Mouse (Mus musculus): ENCODE measurements around the gene Lmo7. TPM values are rescaled to one million over a fixed set of nuclear protein-coding genes. Genes with fewer than 3 reads are reported as not detected.

Lmo7 gene
- polyA plus RNA-seq, 2 experiments: 2.2 to 2.4 TPM

- 63% methylated on average over 7 of the region's 7 CpGs for WGBS (ENCODE audit: insufficient replicate concordance)
- ATAC-seq (ENCODE audit: insufficient read depth): no peak
- no peak for TF ChIP-seq CTCF (IDR thresholded peaks at IDR 0.05; ENCODE audit: low read depth)
- TF ChIP-seq EP300 (IDR thresholded peaks at IDR 0.05; ENCODE audit: low read depth): no peak
Observed at GRCm38 (mm10) chr14:101838231-101838839, 108.6 kb downstream of the Lmo7 start.

GRCm38 (mm10) chr14:101839771-101840731, 110.3 kb downstream of the Lmo7 start:
- 63% methylated on average over 24 of the region's 24 CpGs for WGBS (ENCODE audit: insufficient replicate concordance)
- H3K27me3 ChIP-seq (ENCODE audit: control insufficient read depth, insufficient read depth, low read length): no peaks in the 10 kb centered on the region
- no peak overlapping the region for H3K4me2 ChIP-seq (ENCODE audit: low read depth)
- H3K9ac ChIP-seq (replicated peaks): no peak overlapping the region
- ATAC-seq (ENCODE audit: insufficient read depth) (peak; percentile 74), DNase-seq (ENCODE audit: low read depth in 3 of 3, low spot score in 3 of 3) (peak in 1 of 3 experiments; percentile 12)
- H3K27ac ChIP-seq: no peak overlapping the region
- no peaks in the 10 kb centered on the region for H3K9me3 ChIP-seq (ENCODE audit: control insufficient read depth, low read length)
- H3K36me3 ChIP-seq (replicated peaks; ENCODE audit: control insufficient read depth, insufficient read depth, low read depth): no peaks in the 10 kb centered on the region
- H3K4me3 ChIP-seq (ENCODE audit: insufficient read depth in 1 of 2, low read depth in 2 of 2, low read length in 2 of 2): peak overlapping the region; percentile 11 to 41
- TF ChIP-seq CTCF (IDR thresholded peaks at IDR 0.05; ENCODE audit: low read depth) (no peak), EP300 (IDR thresholded peaks at IDR 0.05; ENCODE audit: low read depth) (no peak)
- no peaks in the 10 kb centered on the region for H3K4me1 ChIP-seq (replicated peaks; ENCODE audit: control insufficient read depth in 2 of 2, insufficient read depth in 2 of 2, low read length in 1 of 2)

More at GRCm38 (mm10) chr14:101838231-101838839, 108.6 kb downstream of the Lmo7 start:
- no peak overlapping the region for H3K27ac ChIP-seq
- H3K4me3 ChIP-seq (ENCODE audit: insufficient read depth in 1 of 2, low read depth in 2 of 2, low read length in 2 of 2): no peak overlapping the region
- no peaks in the 10 kb centered on the region for H3K4me1 ChIP-seq (replicated peaks; ENCODE audit: control insufficient read depth in 2 of 2, insufficient read depth in 2 of 2, low read length in 1 of 2)
- H3K9ac ChIP-seq (replicated peaks): no peak overlapping the region
- H3K36me3 ChIP-seq (replicated peaks; ENCODE audit: control insufficient read depth, insufficient read depth, low read depth): no peaks in the 10 kb centered on the region
- no peak for DNase-seq (ENCODE audit: low read depth in 3 of 3, low spot score in 3 of 3)
- H3K9me3 ChIP-seq (ENCODE audit: control insufficient read depth, low read length): no peaks in the 10 kb centered on the region
- no peaks in the 10 kb centered on the region for H3K27me3 ChIP-seq (ENCODE audit: control insufficient read depth, insufficient read depth, low read length)
- H3K4me2 ChIP-seq (ENCODE audit: low read depth): no peak overlapping the region

- H3K27me3 ChIP-seq (ENCODE audit: control insufficient read depth, insufficient read depth, low read length): no peaks in the 10 kb centered on the region
- WGBS (ENCODE audit: insufficient replicate concordance): 56% methylated on average over 5 of the region's 5 CpGs
- no peaks in the 10 kb centered on the region for H3K9me3 ChIP-seq (ENCODE audit: control insufficient read depth, low read length)
- no peak overlapping the region for H3K27ac ChIP-seq
- ATAC-seq (ENCODE audit: insufficient read depth) (no peak), DNase-seq (ENCODE audit: low read depth in 3 of 3, low spot score in 3 of 3) (no peak)
- H3K4me1 ChIP-seq (replicated peaks; ENCODE audit: control insufficient read depth in 2 of 2, insufficient read depth in 2 of 2, low read length in 1 of 2): peaks cover 7% of the 10 kb centered on the region in 2 experiments
- TF ChIP-seq EP300 (IDR thresholded peaks at IDR 0.05; ENCODE audit: low read depth) (no peak), CTCF (IDR thresholded peaks at IDR 0.05; ENCODE audit: low read depth) (no peak)
- peak overlapping the region; percentile 43 for H3K4me2 ChIP-seq (ENCODE audit: low read depth)
- no peaks in the 10 kb centered on the region for H3K36me3 ChIP-seq (replicated peaks; ENCODE audit: control insufficient read depth, insufficient read depth, low read depth)
- peak overlapping the region; percentile 27 to 34; a peak in 3 of 4 replicates for H3K4me3 ChIP-seq (ENCODE audit: insufficient read depth in 1 of 2, low read depth in 2 of 2, low read length in 2 of 2)
- no peak overlapping the region for H3K9ac ChIP-seq (replicated peaks)
Observed at GRCm38 (mm10) chr14:101841271-101841670, 111.5 kb downstream of the Lmo7 start.

DNA sequence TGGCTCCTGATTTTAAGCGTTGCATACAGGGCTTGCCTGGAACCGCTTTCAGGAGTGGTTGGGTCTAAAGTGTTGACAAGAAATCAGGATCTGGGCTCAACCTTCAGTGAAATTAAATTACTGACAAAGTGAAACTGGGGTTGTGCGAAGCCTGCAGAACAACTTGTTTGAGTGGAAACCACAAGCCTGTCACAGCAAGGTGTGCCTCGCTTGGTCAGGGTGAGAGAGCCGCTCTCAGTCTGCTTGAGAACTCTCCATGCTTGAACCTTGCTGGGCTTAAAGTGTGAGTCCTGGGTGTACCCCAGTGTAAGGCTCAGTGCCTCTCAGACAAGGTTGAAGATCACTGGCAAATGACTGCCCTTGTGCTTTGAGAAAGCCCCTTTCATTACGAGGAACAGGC, 112.8 kb downstream of the Lmo7 start:
- ATAC-seq (ENCODE audit: insufficient read depth) (no peak), DNase-seq (ENCODE audit: low read depth in 3 of 3, low spot score in 3 of 3) (no peak)

DNA sequence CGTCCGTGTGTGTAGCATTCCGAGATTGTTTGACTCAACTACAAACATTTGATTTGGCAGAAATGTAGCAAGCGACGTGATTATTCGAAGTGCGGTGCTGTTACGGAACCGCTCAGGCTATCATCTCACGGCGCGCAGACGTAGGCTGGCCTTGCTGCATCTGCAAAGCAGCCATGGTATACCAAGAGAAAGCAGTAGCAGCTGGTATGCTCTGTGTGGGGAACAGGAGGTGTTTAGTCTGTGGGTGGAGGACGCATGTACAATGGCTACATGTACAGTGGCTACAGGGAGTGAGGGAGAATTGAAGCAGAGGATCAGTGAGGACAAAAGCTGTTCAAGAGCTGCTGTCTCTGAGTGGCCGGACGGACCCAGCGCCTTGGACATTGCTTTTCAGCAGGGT, 113.7 kb downstream of the Lmo7 start:
- WGBS (ENCODE audit: insufficient replicate concordance): 81% methylated on average over 17 of the region's 17 CpGs
- TF ChIP-seq CTCF (IDR thresholded peaks at IDR 0.05; ENCODE audit: low read depth): no peak
- TF ChIP-seq EP300 (IDR thresholded peaks at IDR 0.05; ENCODE audit: low read depth): no peak
- Histone ChIP-seq H3K4me1 (replicated peaks; ENCODE audit: control insufficient read depth in 2 of 2, insufficient read depth in 2 of 2, low read length in 1 of 2) (peaks cover 20 to 25% of the 10 kb centered on the region in 2 experiments), H3K9me3 (ENCODE audit: control insufficient read depth, low read length) (no peaks in the 10 kb centered on the region), H3K36me3 (replicated peaks; ENCODE audit: control insufficient read depth, insufficient read depth, low read depth) (no peaks in the 10 kb centered on the region), H3K4me2 (ENCODE audit: low read depth) (no peak overlapping the region), H3K4me3 (ENCODE audit: insufficient read depth in 1 of 2, low read depth in 2 of 2, low read length in 2 of 2) (no peak overlapping the region), H3K27ac (no peak overlapping the region), H3K27me3 (ENCODE audit: control insufficient read depth, insufficient read depth, low read length) (no peaks in the 10 kb centered on the region), H3K9ac (replicated peaks) (no peak overlapping the region)
- DNase-seq (ENCODE audit: low read depth in 3 of 3, low spot score in 3 of 3) (no peak), ATAC-seq (ENCODE audit: insufficient read depth) (no peak)

More for the DNA sequence above, 112.8 kb downstream of the Lmo7 start:
- 59% methylated on average over 6 of the region's 6 CpGs for WGBS (ENCODE audit: insufficient replicate concordance)
- peak overlapping the region; percentile 8 to 24; a peak in 3 of 4 replicates for H3K4me3 ChIP-seq (ENCODE audit: insufficient read depth in 1 of 2, low read depth in 2 of 2, low read length in 2 of 2)
- H3K4me1 ChIP-seq (replicated peaks; ENCODE audit: control insufficient read depth in 2 of 2, insufficient read depth in 2 of 2, low read length in 1 of 2): peaks cover 12 to 19% of the 10 kb centered on the region in 2 experiments
- no peak overlapping the region for H3K9ac ChIP-seq (replicated peaks)
- H3K27me3 ChIP-seq (ENCODE audit: control insufficient read depth, insufficient read depth, low read length): no peaks in the 10 kb centered on the region
- no peaks in the 10 kb centered on the region for H3K9me3 ChIP-seq (ENCODE audit: control insufficient read depth, low read length)
- no peak overlapping the region for H3K27ac ChIP-seq
- TF ChIP-seq CTCF (IDR thresholded peaks at IDR 0.05; ENCODE audit: low read depth) (no peak), EP300 (IDR thresholded peaks at IDR 0.05; ENCODE audit: low read depth) (no peak)
- H3K4me2 ChIP-seq (ENCODE audit: low read depth): peak overlapping the region; percentile 43
- H3K36me3 ChIP-seq (replicated peaks; ENCODE audit: control insufficient read depth, insufficient read depth, low read depth): no peaks in the 10 kb centered on the region
